Mouse (Mus musculus) erythroblast, adult 5-6 weeks (primary cell): ENCODE results near the gene Pmpca. TPM values are rescaled to one million over a fixed set of nuclear protein-coding genes. Genes with fewer than 3 reads are reported as not detected.

ENCODE experiments used
- total RNA-seq, 2 experiments: library from RNA; stranded (forward) in 1 of 2; stranded (reverse) in 1 of 2; fragments of 150-400 nt in 1 of 2; fragments of 200-764, 138-1000 nt in 1 of 2; gene quantifications; 2 replicates each; pipeline versions ENCODE4 v1.2.3 to v1.2.4; 2015 to 2017; ENCODE audit warnings: low replicate concordance in 2 of 2

Pmpca gene
- total RNA-seq, 2 experiments from 2014 or later, result 6.5 to 12.1 TPM

Other genes starting within 250 kb of the Pmpca start
- gene Lhx3, start 181.1 kb upstream of the Pmpca start, total RNA-seq (2015; ENCODE audit: low replicate concordance), result not detected in 2 replicates
- gene Lhx3, start 181.1 kb upstream of the Pmpca start, total RNA-seq (2017; ENCODE audit: low replicate concordance), result not detected in 2 replicates
- 1.7 and 2.1 TPM in 2 replicates for gene Qsox2, start 151.8 kb upstream of the Pmpca start, total RNA-seq (2015; ENCODE audit: low replicate concordance)
- gene Qsox2, start 151.8 kb upstream of the Pmpca start, total RNA-seq (2017; ENCODE audit: low replicate concordance), result 0.60 and 1.7 TPM in 2 replicates
- gene Ccdc187, start 94.8 kb upstream of the Pmpca start, total RNA-seq (2015; ENCODE audit: low replicate concordance), result not detected in 2 replicates
- not detected in 2 replicates for gene Ccdc187, start 94.8 kb upstream of the Pmpca start, total RNA-seq (2017; ENCODE audit: low replicate concordance)
- gene Gpsm1, start 73.8 kb upstream of the Pmpca start, total RNA-seq (2015; ENCODE audit: low replicate concordance), result 0.77 and 1.5 TPM in 2 replicates
- 1.7 and 2.0 TPM in 2 replicates for gene Gpsm1, start 73.8 kb upstream of the Pmpca start, total RNA-seq (2017; ENCODE audit: low replicate concordance)
- 2.7 TPM in 1 of 2 replicates, not detected in the other for gene Dnlz, start 37.2 kb upstream of the Pmpca start, total RNA-seq (2015; ENCODE audit: low replicate concordance)
- 1.1 and 2.0 TPM in 2 replicates for gene Dnlz, start 37.2 kb upstream of the Pmpca start, total RNA-seq (2017; ENCODE audit: low replicate concordance)
- 5.9 and 11.9 TPM in 2 replicates for gene Card9, start 28.4 kb upstream of the Pmpca start, total RNA-seq (2015; ENCODE audit: low replicate concordance)
- gene Card9, start 28.4 kb upstream of the Pmpca start, total RNA-seq (2017; ENCODE audit: low replicate concordance), result 20.4 and 32.5 TPM in 2 replicates
- 2.9 and 12.3 TPM in 2 replicates for gene Snapc4, start 8.7 kb upstream of the Pmpca start, total RNA-seq (2015; ENCODE audit: low replicate concordance)
- gene Snapc4, start 8.7 kb upstream of the Pmpca start, total RNA-seq (2017; ENCODE audit: low replicate concordance), result 0.85 and 7.4 TPM in 2 replicates
- 17.8 and 25.0 TPM in 2 replicates for gene Entr1, start within 50 bp of the Pmpca start, total RNA-seq (2015; ENCODE audit: low replicate concordance)
- 17.3 and 19.2 TPM in 2 replicates for gene Entr1, start within 50 bp of the Pmpca start, total RNA-seq (2017; ENCODE audit: low replicate concordance)
- 4.0 and 4.6 TPM in 2 replicates for gene Inpp5e, start 19.9 kb downstream of the Pmpca start, total RNA-seq (2015; ENCODE audit: low replicate concordance)
- 2.5 and 4.5 TPM in 2 replicates for gene Inpp5e, start 19.9 kb downstream of the Pmpca start, total RNA-seq (2017; ENCODE audit: low replicate concordance)
- gene Sec16a, start 55.9 kb downstream of the Pmpca start, total RNA-seq (2015; ENCODE audit: low replicate concordance), result 12.5 and 18.8 TPM in 2 replicates
- 9.3 and 14.9 TPM in 2 replicates for gene Sec16a, start 55.9 kb downstream of the Pmpca start, total RNA-seq (2017; ENCODE audit: low replicate concordance)
- gene Notch1, start 127.3 kb downstream of the Pmpca start, total RNA-seq (2015; ENCODE audit: low replicate concordance), result 7.3 and 10.0 TPM in 2 replicates
- 3.3 and 4.6 TPM in 2 replicates for gene Notch1, start 127.3 kb downstream of the Pmpca start, total RNA-seq (2017; ENCODE audit: low replicate concordance)
- 7.5 TPM in 1 of 2 replicates, not detected in the other for gene Egfl7, start 190.7 kb downstream of the Pmpca start, total RNA-seq (2015; ENCODE audit: low replicate concordance)
- 4.9 and 8.2 TPM in 2 replicates for gene Egfl7, start 190.7 kb downstream of the Pmpca start, total RNA-seq (2017; ENCODE audit: low replicate concordance)
- gene Gm20532, start 197.3 kb downstream of the Pmpca start, total RNA-seq (2015; ENCODE audit: low replicate concordance), result not detected in 2 replicates
- gene Gm20532, start 197.3 kb downstream of the Pmpca start, total RNA-seq (2017; ENCODE audit: low replicate concordance), result not detected in 2 replicates
- 17.1 and 32.7 TPM in 2 replicates for gene Agpat2, start 215.1 kb downstream of the Pmpca start, total RNA-seq (2015; ENCODE audit: low replicate concordance)
- 23.0 and 24.4 TPM in 2 replicates for gene Agpat2, start 215.1 kb downstream of the Pmpca start, total RNA-seq (2017; ENCODE audit: low replicate concordance)
- not detected in 2 replicates for gene Fam69b, start 239.1 kb downstream of the Pmpca start, total RNA-seq (2015; ENCODE audit: low replicate concordance)
- gene Fam69b, start 239.1 kb downstream of the Pmpca start, total RNA-seq (2017; ENCODE audit: low replicate concordance), result 0.34 TPM in 1 of 2 replicates, not detected in the other